Comparison of ENCODE assay signal across 9 mouse cellular contexts in genomic region chr3:27189320-27190261, GRCm38 (mm10). TPM values are rescaled to one million over a fixed set of nuclear protein-coding genes. Genes with fewer than 3 reads are reported as not detected.
DNase-seq lines count a peak whose midpoint lies in the region; ATAC-seq lines count a peak whose summit lies in the region.
"Had no signal": no experiment of that assay in that cellular context is flagged by ENCODE, and none has a peak within 500 bp of the region (broad histone marks: within the 10 kb centered on the region; RNA-seq: fewer than 3 reads in every experiment).

No protein-coding gene starts in this region.

- no peaks in the 10 kb centered on the region for H3K36me3 ChIP-seq in forebrain, embryonic 15.5 days
- no peaks in the 10 kb centered on the region for H3K36me3 ChIP-seq in intestine, embryonic 16.5 days (ENCODE audit: control insufficient read depth, insufficient read depth, low read length)
- H3K36me3 ChIP-seq: liver, embryonic 13.5 days had no signal

- no peaks in the 10 kb centered on the region for H3K9me3 ChIP-seq in forebrain, embryonic 15.5 days
- H3K9me3 ChIP-seq in intestine, embryonic 16.5 days (ENCODE audit: control insufficient read depth, low read length), result no peaks in the 10 kb centered on the region
- H3K9me3 ChIP-seq: liver, embryonic 13.5 days had no signal

- ATAC-seq in forebrain, embryonic 15.5 days (replicated peaks), result peak; percentile 53; the same call in 1 of the 2 replicates
- ATAC-seq in intestine, embryonic 16.5 days, result peak; percentile 51

- no peaks in the 10 kb centered on the region for H3K27me3 ChIP-seq in forebrain, embryonic 15.5 days
- no peaks in the 10 kb centered on the region for H3K27me3 ChIP-seq in intestine, embryonic 16.5 days (replicated peaks; ENCODE audit: control insufficient read depth, insufficient read depth, low read length)
- H3K27me3 ChIP-seq: liver, embryonic 13.5 days had no signal

- peak; percentile 41 for DNase-seq in cerebellum, adult 11 months
- no peak for DNase-seq in cerebellum, adult 11-12 months
- DNase-seq in R1 (ENCODE audit: low read depth, low spot score), result peak; percentile 74
- peak; percentile 64 to 81 for DNase-seq in left cerebral cortex, adult 8-10 months (ENCODE audit: low spot score in 2 of 2)
- DNase-seq in ovary, adult 18-20 months (ENCODE audit: low spot score), result peak; percentile 72
- no peak for DNase-seq in natural killer cell, adult 2 months (ENCODE audit: low spot score in 2 of 2)
- DNase-seq: liver, embryonic 13.5 days had no signal

- H3K4me2 ChIP-seq in forebrain, embryonic 15.5 days (replicated peaks), result no peak overlapping the region
- H3K4me2 ChIP-seq in intestine, embryonic 16.5 days (ENCODE audit: low read depth, low read length), result no peak overlapping the region
- H3K4me2 ChIP-seq: liver, embryonic 13.5 days had no signal

- H3K4me3 ChIP-seq in forebrain, embryonic 15.5 days, result no peak overlapping the region
- H3K4me3 ChIP-seq in intestine, embryonic 16.5 days (ENCODE audit: low read length), result no peak overlapping the region
- H3K4me3 ChIP-seq: liver, embryonic 13.5 days had no signal

- WGBS in forebrain, embryonic 15.5 days, result 51% methylated on average over 14 of the region's 14 CpGs
- WGBS in intestine, embryonic 16.5 days, result 57% methylated on average over 14 of the region's 14 CpGs

- H3K27ac ChIP-seq in forebrain, embryonic 15.5 days (replicated peaks), result no peak overlapping the region
- H3K27ac ChIP-seq in intestine, embryonic 16.5 days (ENCODE audit: low read length), result no peak overlapping the region
- H3K27ac ChIP-seq: liver, embryonic 13.5 days had no signal

- H3K9ac ChIP-seq in forebrain, embryonic 15.5 days (replicated peaks), result no peak overlapping the region
- H3K9ac ChIP-seq in intestine, embryonic 16.5 days (ENCODE audit: low read depth, low read length), result no peak overlapping the region
- H3K9ac ChIP-seq: liver, embryonic 13.5 days had no signal

- 0 out of 2 replicates have a peak, but pooled peaks cover 6% of the 10 kb centered on the region for H3K4me1 ChIP-seq in forebrain, embryonic 15.5 days
- peaks cover 11% of the 10 kb centered on the region for H3K4me1 ChIP-seq in intestine, embryonic 16.5 days (ENCODE audit: control insufficient read depth, insufficient read depth, low read length)

RNA-seq across cellular contexts. Expression of gene Nceh1, which starts 6.8 kb away (rescaled TPM):
- polyA plus RNA-seq in forebrain, embryonic 15.5 days (2015; fragmentation: Nextera tagmentation; extraction: Ambion mirVana), result 6.9 and 7.2 TPM in 2 replicates
- polyA plus RNA-seq in intestine, embryonic 16.5 days (2015; fragmentation: Nextera tagmentation; extraction: Ambion mirVana), result 9.4 and 10.1 TPM in 2 replicates
- 100 to 1,000 TPM; 113 to 126 (median 120) TPM for total RNA-seq in left cerebral cortex, adult 8-10 months (2022)

RNA-seq across cellular contexts. Expression of gene Ect2, which starts 35.9 kb away (rescaled TPM):
- 34.2 and 34.7 TPM in 2 replicates for polyA plus RNA-seq in forebrain, embryonic 15.5 days (2015; fragmentation: Nextera tagmentation; extraction: Ambion mirVana)
- 38.6 and 41.7 TPM in 2 replicates for polyA plus RNA-seq in intestine, embryonic 16.5 days (2015; fragmentation: Nextera tagmentation; extraction: Ambion mirVana)
- under 1 TPM; 0.50 to 0.99 (median 0.62) TPM for total RNA-seq in left cerebral cortex, adult 8-10 months (2022)

Comparison
In these comparisons a context has a peak if more than half of its experiments do, and no peak if none do; other contexts are left out.
1. DNase-seq: peak in cerebellum, adult 11 months (single experiment), R1 (single experiment), left cerebral cortex, adult 8-10 months (2 of 2) and ovary, adult 18-20 months (single experiment); none in cerebellum, adult 11-12 months (single experiment) and natural killer cell, adult 2 months (0 of 2).